Mouse (Mus musculus): ENCODE results near the gene Glod4. TPM values are rescaled to one million over a fixed set of nuclear protein-coding genes. Genes with fewer than 3 reads are reported as not detected.

Gene Glod4
- polyA plus RNA-seq, 3 experiments from 2014 or later = 83.0 to 101 (median 84.6) TPM

- ATAC-seq = no peak
Measured at GRCm38 (mm10) chr11:76081048-76081640, 162.4 kb downstream of the Glod4 start.

GRCm38 (mm10) chr11:76080293-76080692 is 163.2 kb downstream of the Glod4 start:
- no peak for ATAC-seq

GRCm38 (mm10) chr11:76077341-76077740 is 166.2 kb downstream of the Glod4 start:
- ATAC-seq = no peak

GRCm38 (mm10) chr11:76074296-76075093 is 169.0 kb downstream of the Glod4 start:
- no peak for ATAC-seq

Other genes with a start within 250 kb of the Glod4 start
- under 1 TPM in 1 of 3 experiments, not detected in 2; 0.62 TPM for gene 1700016K19Rik, start 243.8 kb downstream of the Glod4 start, polyA plus RNA-seq (2017; shearing (Covaris generic))
- 10 to 100 TPM in 2 of 3 experiments, 1 to 10 TPM in 1; 7.9 to 25.3 (median 24.8) TPM for gene Rflnb, start 215.9 kb downstream of the Glod4 start, polyA plus RNA-seq (2017; shearing (Covaris generic))
- gene Vps53, start 64.1 kb downstream of the Glod4 start, polyA plus RNA-seq (2017; shearing (Covaris generic)) = 10 to 100 TPM; 41.0 to 62.8 (median 49.8) TPM
- gene Fam57a, start 64.1 kb downstream of the Glod4 start, polyA plus RNA-seq (2017; shearing (Covaris generic)) = 1 to 10 TPM; 2.5 to 4.5 (median 3.6) TPM
- 1 to 10 TPM in 1 of 3 experiments, not detected in 2; 1.0 TPM for gene Dbil5, start 26.1 kb downstream of the Glod4 start, polyA plus RNA-seq (2017; shearing (Covaris generic))
- gene Gemin4, start 26.1 kb downstream of the Glod4 start, polyA plus RNA-seq (2017; shearing (Covaris generic)) = 10 to 100 TPM in 2 of 3 experiments, 1 to 10 TPM in 1; 8.3 to 13.4 (median 11.0) TPM
- 10 to 100 TPM in 2 of 3 experiments, 1 to 10 TPM in 1; 9.4 to 14.2 (median 12.9) TPM for gene Mrm3, start within 50 bp of the Glod4 start, polyA plus RNA-seq (2017; shearing (Covaris generic))
- gene Nxn, start 155.4 kb upstream of the Glod4 start, polyA plus RNA-seq (2017; shearing (Covaris generic)) = 1 to 10 TPM; 1.1 to 2.0 (median 1.6) TPM
- gene Timm22, start 163.2 kb upstream of the Glod4 start, polyA plus RNA-seq (2017; shearing (Covaris generic)) = 10 to 100 TPM; 60.7 to 86.9 (median 76.3) TPM

Data from inflammation-experienced regulatory T-cells, adult 6 months (primary cell).